In the genomic region with DNA sequence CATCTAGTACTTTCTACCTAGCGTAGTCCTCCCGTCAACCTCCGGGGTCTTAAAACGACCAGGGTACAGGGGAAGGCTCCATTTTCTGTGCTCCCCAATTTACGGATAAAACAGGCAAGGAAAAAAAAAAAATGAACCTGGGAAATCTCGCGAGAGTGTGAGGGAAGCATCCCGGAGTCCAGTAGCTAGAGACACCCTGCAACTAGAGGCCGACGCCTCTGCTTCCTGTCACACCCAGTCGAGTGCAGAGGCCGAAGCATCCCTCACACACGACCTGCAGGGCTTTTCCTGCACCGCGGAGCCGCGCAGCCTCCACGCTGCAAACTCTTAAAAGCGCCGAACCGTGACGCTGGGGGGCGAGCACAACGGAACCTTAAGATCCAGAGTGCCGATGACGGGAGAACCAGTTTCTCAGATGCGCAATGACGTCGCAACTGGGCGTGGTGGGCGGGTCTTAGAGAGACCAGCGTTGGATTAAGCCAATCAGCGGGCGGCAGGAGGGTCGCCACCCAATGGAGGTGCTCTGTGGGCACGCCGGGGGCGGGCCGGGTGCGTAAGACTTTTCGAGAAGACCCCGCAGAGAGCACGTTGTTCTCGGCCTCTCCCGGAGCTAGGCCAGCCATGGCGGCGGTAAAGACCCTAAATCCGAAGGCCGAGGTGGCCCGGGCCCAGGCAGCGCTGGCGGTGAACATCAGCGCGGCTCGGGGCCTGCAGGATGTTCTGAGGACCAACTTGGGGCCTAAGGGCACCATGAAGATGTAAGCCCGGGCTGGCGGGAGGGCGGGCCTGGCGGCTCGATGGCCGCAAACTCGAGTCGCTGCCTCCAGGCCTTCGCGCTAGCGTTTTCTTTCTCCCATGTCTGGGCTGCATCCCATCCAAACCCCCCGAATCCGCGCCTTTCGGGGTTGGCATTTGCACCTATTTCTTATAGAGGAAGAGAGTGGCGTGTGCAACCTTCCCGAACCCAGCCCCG, we compare ENCODE assay signal across 8 mouse cellular contexts. TPM values are rescaled to one million over a fixed set of nuclear protein-coding genes. Genes with fewer than 3 reads are reported as not detected.
DNase-seq lines count a peak whose midpoint lies in the region; ATAC-seq lines count a peak whose summit lies in the region.

Gene Psph, minus strand, starts transcription at position 632 of the 973 bp plus-strand sequence.

- no peaks in the 10 kb centered on the region for H3K27me3 ChIP-seq in hindbrain, embryonic 11.5 days (ENCODE audit: control insufficient read depth, insufficient read depth, low read length)

- H3K9ac ChIP-seq in hindbrain, embryonic 11.5 days (ENCODE audit: low read depth, low read length): peak within 1 kb of the TSS; percentile 84

- peaks cover 11% of the 10 kb centered on the region for H3K36me3 ChIP-seq in hindbrain, embryonic 11.5 days (ENCODE audit: control insufficient read depth, insufficient read depth, low read length)

- peak within 1 kb of the TSS; percentile 96 for H3K27ac ChIP-seq in hindbrain, embryonic 11.5 days (ENCODE audit: low read depth, low read length)

- H3K4me1 ChIP-seq in hindbrain, embryonic 11.5 days (replicated peaks; ENCODE audit: control insufficient read depth, insufficient read depth, low read length): 0 out of 2 replicates have a peak, but pooled peaks cover 2% of the 10 kb centered on the region

- peak within 1 kb of the TSS; percentile 62 for H3K4me2 ChIP-seq in hindbrain, embryonic 11.5 days (replicated peaks; ENCODE audit: low read depth, low read length)

- DNase-seq in Muller cell, postnatal 12 days (ENCODE audit: inconsistent ontology term): peak; percentile 99
- DNase-seq in cerebellum, adult 9-11 months: peak; percentile 96
- DNase-seq in frontal cortex, adult 2 months (ENCODE audit: extremely low spot score in 1 of 2, low spot score in 1 of 2): peak; percentile 97 to 98
- DNase-seq in hindbrain, embryonic 11.5 days (ENCODE audit: low spot score): peak; percentile 100
- DNase-seq in layer of hippocampus, postnatal 10 days (ENCODE audit: low spot score in 2 of 2): peak; percentile 96 to 97
- DNase-seq in lung, postnatal 10 days: peak; percentile 98
- peak; percentile 94 for DNase-seq in ovary, postnatal 36 days (ENCODE audit: low spot score)
- DNase-seq in thymus, postnatal 25 days: peak; percentile 95

- peak within 1 kb of the TSS; percentile 66 for H3K4me3 ChIP-seq in hindbrain, embryonic 11.5 days (ENCODE audit: low read depth, low read length)

- no peaks in the 10 kb centered on the region for H3K9me3 ChIP-seq in hindbrain, embryonic 11.5 days (ENCODE audit: control insufficient read depth, low read length)

- WGBS in hindbrain, embryonic 11.5 days: under 1% methylated on average over 71 of the region's 73 CpGs

- peak; percentile 99 for ATAC-seq in hindbrain, embryonic 11.5 days (ENCODE audit: low FRiP score)

RNA-seq across cellular contexts. Expression of gene Psph, which starts in this region (rescaled TPM):
- 18.9 and 25.2 TPM in 2 replicates for polyA plus RNA-seq in frontal cortex, adult 2 months (2012; rRNA removed)
- 39.8 and 40.0 TPM in 2 replicates for polyA plus RNA-seq in hindbrain, embryonic 11.5 days (2014; fragmentation: Nextera tagmentation; extraction: Ambion mirVana)
- total RNA-seq in layer of hippocampus, postnatal 10 days (2021): 10 to 100 TPM; 23.7 to 28.5 TPM

Comparison
In these comparisons a context has a peak if more than half of its experiments do, and no peak if none do; other contexts are left out.
1. Peak in every context shown above with its lines: DNase-seq, ATAC-seq, H3K4me3 ChIP-seq and H3K27ac ChIP-seq.